Mouse (Mus musculus) monocyte, adult 2 months (primary cell): ENCODE measurements around the gene Yipf4.
"Not testable (repeated sequence)": the region's sequence is repeated elsewhere in the genome, so short reads cannot be mapped to it uniquely, and the experiment has no call there.

Experiments
- DNase-seq, 2 experiments: peaks; one replicate each; pipeline ENCODE4 v3.0.0; 2022; ENCODE audit warnings: low spot score in 2 of 2, low read depth in 1 of 2

The Yipf4 gene

DNA sequence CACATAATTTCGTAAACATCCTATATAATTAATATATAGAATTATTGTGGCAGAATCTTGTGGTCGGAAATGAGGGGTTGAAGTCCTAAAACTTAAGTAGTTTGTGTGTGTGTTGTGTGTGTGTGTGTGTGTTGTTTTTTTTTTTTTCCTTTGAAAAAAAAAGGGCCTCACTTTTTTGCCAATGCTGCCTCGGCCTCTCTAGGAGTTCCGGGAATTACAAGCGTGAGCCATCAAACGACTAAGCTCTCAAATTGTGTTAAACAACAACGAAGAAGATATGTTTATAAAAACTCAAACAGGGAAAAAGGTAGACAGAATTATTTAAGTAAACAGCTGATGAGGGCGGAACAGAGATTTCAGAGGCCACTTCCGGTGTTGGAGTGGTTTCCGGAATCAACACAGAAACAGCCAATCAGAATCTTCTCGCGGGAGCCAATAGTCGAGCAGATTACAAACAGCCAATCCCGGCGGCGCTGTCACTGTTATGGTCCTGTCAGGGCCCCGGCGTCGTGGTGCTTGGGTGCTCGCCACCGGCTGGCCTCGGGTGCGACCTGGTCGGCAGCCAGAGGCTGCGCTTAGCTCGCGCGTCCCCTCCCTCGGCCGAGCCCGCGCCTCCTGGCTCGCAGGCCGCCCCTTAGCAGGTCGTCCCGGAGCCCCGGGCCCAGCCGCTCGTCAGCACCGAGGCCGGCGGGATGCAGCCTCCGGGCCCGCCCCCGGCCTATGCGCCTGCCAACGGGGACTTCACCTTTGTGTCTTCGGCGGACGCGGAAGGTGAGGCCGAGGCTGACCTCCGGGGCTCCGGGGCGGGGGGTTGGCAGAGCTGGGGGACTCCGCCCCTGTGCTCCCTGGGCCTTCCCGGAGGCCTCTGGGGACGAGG, at the start of gene Yipf4:
TSS of gene Yipf4 (plus strand) at position 470 of the 877 bp plus-strand sequence.
- DNase-seq = peak; percentile 89 to 95

DNA sequence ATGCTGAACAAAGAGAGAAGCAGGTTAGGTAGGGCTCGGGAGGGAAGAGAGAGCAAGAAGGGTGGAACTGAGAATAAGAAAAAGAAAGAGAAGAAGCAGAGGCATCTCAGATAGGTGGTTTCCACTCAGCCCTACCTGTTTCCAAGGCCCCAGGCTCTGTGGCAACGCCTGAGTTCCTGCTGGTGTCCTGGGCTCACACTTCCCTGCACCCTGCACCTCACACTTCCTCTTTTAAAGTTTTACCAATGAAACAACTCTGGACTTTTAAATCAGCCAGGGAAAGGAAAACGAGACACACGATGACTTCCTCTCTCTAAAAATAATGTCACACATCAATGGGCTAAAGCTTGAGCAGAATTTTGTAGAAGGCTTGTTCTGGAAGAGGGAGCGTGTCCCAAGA, 48.8 kb upstream of the Yipf4 start:
- peak in 1 of 2 experiments; percentile 3 for DNase-seq

DNA sequence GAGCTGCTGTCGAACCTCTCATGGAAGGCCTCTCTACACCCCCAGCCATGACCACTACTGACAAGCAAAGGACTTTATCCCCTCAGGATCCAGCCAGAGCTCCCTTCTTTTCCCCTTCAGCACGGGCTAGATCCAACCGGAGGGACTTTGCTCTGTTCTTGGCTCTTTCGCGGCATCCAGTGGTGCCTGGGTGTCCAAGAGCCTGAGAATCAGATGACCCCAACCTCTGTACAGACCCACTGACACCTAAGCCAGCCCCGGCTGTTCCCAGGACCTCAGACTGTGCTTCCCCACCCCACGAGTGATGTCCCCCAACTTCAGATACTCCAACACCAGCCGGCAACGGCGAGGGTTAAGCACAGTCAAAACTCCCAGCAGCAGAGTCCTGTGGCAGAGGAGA, 39.5 kb upstream of the Yipf4 start:
- no peak for DNase-seq

DNA sequence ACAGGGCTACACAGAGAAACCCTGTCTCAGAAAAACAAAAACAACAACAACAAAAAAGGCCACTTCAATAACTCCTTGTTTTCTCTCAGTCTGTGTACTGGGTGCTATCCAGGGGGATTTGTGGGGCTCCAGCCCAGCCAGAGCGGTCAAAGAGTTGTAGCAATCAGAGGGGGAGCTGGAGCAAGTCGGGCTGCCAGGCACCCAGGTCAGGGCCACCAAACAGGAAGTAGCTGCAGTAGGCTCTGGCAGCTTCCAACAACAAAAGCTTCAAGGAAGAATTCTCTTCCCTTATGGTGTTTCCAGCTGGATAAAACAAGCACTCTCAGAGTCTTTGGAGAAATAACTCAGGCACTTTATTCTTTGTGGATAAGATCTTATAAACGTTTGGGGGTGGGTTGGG, 35.4 kb upstream of the Yipf4 start:
- no peak for DNase-seq

DNA sequence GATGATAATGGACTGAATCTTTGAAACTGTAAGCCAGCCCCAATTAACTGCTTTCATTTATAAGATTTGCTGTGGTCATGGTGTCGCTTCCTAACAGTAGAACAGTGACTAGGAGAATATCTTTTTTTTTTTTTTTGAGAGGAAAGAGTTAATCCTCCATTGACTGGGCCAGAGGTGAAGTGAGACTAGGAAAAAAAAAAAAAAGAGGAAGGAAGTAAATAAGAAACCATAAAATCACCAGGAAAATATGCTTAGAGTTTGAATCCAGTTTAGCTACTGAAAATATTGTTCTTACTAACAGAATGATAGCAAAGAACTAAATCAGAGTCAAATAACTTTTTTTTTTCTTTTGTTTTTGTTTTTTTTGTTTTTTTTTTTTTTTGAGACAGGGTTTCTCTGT, 34.6 kb upstream of the Yipf4 start:
- DNase-seq = no peak

DNA sequence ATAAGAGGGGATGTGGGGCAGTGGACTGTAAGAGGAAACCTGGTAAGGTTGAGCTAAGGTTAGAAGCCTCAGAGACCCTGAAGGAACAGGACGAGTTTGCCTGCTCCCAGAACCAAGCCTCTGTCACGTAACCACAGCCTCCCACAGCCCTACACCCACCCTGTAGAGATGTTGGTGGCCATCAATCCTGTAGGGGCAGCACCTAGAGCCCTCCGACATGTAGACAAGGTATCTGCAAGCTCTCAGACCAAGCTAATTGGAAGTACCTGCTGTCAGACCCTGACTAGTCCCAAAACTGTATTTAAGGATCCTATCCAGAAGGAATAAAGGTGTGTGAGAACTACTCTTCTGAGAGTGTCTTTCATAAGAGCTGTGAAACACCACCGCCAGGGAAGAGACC, 33.9 kb upstream of the Yipf4 start:
- no peak for DNase-seq

DNA sequence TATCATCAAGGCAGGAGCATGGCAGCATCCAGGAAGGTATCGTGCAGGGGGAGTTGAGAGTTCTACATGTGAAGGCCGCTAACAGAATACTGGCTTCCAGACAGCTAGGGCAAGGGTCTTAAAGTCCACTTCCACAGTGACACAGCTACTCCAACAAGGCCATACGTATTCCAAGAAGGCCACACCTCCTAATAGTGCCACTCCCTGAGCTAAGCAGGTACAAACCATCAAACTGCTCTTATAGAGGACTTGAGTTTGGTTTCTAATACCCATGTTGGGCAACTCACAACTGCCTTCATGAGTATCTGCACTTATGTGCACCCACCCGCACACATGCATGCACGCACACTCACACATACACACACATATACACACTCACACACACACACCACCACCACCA, 32.5 kb upstream of the Yipf4 start:
- DNase-seq = no peak

DNA sequence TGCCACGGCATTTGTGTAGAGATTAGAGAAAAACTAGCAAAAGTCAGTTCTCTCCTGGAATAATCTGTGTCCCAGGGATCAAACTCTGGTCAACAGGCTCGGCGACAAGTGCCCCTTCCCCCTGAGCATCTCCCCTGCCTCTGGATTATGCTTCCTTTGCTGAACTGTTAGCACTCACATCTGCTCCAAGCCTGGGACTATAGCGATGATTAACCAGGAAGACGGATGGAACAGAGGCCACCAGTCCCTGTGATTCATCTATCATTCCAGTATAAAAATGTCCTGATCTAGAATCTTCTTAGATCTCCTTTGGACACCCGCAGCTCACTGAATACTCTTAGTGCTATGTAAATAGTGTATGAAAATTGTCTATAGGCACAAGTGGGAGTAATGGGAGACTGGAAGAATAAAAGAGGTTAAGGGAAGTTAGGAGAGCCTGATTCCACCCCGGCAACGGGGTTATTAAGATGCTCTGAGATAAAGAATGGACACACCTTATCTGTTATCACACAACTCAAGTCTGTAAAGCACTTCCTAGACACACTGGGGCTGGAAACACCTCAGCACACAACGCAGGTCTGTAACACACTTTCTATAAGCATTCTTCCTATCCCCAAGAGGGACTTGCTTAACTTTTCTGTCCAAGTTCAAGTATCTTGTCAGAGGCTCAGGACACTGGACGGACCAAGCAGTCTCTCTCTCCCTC, 31.2 kb upstream of the Yipf4 start:
- no peak for DNase-seq

DNA sequence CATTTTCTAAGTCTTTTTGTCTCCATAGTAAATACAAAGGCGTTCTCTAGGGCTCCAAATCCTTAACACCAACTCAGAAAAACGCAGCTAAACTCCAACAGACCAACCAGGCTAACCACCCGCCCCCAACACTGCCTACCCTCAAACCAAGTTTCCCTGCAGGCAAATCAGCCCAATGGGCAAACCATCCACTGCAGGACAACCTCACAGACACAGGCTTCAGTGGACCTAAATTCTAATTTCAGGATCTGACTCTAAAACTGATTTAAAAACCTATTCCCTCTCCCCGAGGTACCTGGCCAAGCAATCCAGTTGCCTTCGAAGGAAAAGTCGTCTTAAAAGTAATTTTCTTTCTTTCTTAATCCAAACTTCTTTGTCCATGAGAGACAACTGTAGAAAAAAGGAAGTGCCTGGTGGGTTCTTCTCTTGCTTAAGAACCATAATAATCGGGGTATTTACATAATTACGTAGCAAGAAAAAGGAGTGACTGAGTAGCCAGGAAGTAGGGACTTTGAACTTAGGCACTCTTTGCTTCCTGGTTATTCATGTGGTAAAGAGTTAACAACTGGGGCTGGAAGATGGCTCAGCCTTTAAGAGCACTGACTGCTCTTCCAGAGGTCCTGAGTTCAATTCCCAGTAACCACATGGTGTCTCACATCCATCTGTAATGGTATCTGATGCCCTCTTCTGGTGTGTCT, 30.4 kb upstream of the Yipf4 start, which contains the start of gene Nlrc4:
TSS of gene Nlrc4 (minus strand) at position 432 of the 698 bp plus-strand sequence.
- peak in 1 of 2 experiments; percentile 5 for DNase-seq

DNA sequence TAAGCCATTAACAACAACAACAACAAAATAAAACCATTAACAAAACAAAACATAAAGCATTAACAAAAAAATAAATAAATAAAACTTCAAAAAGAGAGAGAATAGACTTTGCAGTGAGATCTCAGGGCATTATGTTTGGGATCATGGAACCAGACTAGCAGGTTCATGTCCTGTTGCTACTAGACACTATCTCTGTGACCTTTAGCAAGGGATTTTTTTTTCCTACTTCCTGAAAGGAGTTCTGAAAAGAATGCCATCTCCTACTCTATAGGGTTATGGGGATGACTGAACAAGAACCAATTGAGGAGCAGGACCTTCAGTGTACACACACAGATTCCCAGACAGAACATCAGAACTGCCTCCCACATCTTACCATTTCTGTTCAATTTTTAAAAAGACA, 25.8 kb upstream of the Yipf4 start:
- DNase-seq = no peak

DNA sequence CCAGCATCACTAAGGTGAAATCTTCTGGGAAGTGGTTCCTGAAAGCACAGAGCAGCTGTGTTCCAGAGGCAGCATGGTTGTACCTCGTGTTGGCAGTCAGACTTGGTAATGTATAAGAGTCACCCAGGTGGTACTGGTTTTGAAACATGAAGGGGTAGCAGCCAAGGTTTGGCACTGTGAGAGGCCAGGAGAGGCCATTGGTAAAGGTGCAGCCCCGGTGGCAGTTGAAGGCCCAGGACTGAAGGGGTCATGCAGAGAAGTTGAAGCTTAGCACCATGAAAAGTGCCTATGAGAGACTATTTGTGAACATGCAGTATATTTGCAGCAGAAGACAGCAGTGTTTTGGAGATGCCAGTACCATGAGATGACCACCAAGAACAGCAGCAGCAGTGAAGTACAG, 21.3 kb upstream of the Yipf4 start:
- not testable (repeated sequence) for DNase-seq

DNA sequence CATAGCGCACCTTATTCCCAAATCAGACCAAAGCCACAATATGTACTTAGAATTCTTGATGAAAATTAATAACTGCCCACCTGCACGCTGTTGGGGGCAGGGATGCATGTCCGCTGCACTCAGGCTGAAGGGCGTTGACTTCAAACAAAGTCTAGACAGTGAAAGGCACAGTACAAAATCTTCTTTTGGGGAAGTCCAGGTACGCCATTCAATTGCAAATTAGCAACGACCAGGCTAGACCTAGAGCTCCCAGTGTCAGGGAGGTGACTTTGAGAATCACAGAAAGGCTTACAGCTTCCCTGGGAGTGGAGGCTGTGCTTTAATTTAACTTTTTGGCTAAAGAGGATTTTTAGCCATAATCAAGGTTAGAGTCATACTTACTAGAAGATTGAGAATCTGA, 19.2 kb upstream of the Yipf4 start:
- not testable (repeated sequence) for DNase-seq

DNA sequence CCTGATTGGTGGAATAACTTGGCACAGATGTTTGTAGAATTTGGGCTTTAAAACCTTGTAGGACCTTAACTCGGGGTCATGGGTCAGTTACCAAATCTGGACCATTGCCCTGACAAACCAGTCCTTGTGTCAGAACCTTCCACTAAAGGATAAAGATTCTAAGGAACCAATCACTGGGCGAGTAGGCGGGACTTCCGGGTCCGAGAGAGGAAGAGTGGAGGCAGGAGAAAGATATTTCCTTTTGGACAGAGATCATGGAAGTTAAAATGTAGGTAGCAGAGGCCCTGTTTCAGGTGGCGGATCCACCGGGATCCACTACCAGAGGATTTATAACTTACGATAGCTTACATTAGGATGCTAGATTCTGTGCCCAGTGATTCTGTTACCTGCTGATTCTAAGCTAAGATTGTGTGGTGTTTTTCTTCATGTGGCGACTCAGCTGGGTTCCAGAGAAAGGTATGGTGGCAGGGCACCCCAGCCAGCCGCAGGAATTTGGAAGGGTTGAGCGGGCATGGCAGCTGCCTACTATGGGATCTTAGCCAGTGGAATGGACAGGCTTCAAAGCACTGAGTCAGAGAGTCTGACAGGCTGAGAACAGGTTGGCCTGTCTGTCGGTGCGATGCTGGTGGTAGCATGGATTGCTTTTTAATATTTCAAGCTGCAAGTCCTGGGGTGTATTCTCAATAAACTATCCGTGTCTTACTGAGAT, 8.8 kb upstream of the Yipf4 start:
- DNase-seq = no peak

DNA sequence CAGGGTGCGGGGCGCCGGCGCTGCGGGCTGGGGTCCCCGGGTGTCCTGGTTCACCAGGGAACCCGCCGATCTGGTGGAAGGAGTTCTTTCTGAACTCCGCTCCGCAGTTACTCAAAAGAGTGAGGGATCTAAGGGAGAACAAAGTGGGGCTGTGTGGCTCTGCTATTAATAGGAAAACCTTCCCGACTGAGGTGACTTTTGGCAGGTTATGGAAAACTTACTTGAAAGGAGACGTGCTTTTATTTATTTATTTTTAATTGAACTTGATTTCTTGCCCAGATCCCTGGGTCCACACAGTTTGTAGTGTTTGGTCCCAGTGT, 568 bp downstream of the Yipf4 start:
- DNase-seq = no peak

DNA sequence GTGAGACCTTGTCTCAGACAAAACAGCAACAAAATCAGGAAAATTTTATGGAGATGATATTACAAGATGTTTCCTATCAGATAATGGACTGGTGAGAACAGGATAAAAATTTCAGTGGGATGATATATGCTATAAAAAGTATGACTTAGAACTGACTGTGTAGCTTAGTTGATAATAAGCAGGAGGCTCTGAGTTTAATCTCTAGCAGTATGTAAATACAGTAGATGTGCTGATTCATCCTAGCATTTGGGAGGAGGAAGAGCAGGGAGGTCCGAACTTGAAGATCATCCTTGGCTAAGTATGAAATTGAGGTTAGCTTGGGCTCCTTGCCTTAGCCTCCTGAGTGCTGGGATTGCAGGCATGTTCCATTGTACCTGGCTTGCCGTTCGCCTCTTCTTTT, 2.3 kb downstream of the Yipf4 start:
- DNase-seq = no peak

DNA sequence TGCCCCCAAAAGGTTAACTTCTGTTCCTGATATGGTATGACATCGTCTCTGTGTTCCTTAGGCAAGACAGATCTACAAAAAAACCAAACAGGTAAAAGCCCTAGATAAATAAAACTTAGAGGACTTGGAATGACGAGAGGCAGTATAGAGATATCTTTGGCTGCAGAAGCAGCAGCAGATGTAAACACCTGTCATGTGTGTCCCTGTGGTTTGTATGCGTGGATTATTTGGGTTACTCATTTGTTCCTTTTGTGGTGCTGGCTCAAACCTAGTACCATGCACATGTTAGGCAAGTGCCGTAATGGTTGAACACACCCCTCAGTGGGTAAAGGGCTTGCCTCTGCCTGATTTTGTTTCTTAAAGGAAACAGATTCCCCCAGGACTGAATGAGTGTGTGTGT, 10.9 kb downstream of the Yipf4 start:
- no peak for DNase-seq

DNA sequence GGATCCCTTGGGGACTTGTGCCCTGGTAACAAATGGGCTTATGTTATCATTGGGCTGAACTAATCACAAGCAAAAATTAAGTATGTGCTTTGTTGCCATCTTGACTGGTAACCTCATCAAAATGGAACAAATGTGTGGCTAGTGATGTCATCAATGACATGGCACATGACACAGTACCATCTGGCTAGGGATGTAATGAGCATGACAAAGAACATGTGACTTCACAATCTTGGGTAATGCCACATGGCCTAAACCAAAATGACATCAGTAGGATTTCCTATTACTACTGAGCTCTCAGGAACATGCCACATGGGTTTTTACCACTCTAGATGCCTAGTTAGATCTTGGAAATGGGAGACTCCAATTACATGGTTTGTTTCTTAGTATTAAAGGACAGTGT, 11.8 kb downstream of the Yipf4 start:
- DNase-seq = no peak

DNA sequence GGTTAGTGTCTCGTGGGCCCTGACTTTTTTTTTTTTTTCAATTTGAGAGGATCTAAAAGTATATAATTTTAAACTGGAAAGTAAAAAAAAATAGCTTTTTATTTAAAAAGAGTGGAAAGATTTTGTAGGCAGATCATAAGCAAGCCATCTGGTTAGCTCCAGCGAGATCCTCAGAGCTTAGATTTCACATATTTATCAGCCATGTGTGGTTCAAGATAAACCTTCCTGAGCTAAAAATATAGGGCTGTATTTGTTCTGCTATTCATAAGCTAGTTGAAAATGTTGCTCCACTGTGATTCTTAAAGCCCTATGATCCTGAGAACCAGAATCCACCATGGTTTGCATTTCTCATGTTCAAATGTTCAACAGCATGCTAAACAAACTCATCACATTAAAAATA, 18.6 kb downstream of the Yipf4 start:
- no peak for DNase-seq

DNA sequence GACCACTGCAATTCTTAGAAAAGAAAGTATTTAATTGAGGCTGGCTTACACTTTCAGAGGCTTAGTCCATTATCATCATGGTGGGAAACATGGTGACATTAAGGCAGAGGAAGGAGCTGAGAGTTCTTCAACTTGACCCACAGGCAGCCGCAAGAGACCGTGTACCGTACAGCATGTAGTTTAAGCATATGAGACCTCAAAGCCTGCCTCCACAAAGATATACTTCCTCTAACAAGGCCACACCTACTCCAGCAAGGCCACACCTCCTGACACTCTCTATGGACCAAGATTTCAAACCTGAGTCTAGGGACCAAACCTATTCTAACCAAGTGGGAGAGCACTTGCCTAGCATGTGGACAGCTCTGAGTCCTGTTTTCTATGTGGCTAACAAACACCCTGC, 19.3 kb downstream of the Yipf4 start:
- no peak for DNase-seq

DNA sequence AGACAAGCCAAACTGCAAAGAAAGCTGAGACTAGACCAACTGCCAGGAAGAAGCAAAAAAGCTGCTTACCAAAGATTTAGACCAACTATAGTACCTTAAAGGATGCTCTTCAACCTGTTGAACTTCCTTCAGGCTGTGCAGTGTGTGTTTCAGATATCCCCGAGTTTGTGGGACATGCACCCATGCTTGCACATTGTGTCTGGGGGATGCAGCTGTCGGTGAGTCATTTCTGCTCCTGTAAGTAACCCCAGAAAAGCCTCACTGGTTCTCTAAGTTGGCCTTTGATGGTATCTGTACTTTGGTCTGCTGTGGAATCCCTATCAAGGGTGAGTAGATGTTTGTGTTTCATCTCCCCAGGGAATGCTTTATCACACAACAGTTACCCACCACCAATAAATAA, 23.0 kb downstream of the Yipf4 start:
- no peak for DNase-seq
